Mouse (Mus musculus): ENCODE data around the gene Olfr310. TPM values are rescaled to one million over a fixed set of nuclear protein-coding genes. Genes with fewer than 3 reads are reported as not detected.

Olfr310 gene
- not detected in 2 replicates for polyA plus RNA-seq (2015; fragmentation: Nextera tagmentation; extraction: Ambion mirVana)

DNA sequence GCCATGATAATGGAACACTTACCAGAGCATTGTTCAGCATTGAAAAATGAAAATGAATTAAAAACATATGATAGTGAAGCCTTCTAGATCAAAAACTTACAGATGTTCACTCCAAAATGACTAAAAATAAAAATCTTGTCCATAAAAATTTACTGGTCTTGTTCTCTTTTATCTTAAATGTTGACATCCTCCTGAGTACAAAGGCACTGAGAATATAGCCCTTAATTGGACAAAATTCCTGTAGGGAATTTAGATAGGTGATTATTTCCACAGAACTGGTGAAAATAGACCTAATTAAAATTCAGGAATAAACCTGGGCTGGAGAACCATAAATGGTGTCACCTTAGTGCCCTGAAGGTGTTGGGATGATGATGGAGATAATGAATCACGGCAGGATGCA is at the start of gene Olfr310:
Gene Olfr310, minus strand, starts transcription at position 101 of the 400 bp plus-strand sequence.

DNA sequence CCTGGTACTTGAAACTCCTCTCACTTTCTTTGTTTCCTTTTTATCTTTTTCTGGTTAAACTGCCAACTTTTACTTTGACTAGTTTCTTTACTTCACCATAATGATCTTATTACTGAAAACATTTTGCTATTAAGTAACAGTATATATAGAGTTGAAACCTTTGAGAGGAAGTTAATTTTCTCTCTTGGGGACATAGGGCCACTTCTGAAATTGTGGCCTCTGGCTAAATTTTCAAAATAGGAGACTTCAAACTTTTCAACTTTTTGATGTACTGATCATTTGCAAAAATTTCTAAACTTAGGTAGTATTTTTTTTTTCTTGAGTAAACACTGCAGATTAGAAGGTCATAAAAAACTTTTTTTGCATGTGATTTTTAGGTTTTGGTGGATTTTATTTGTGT is 48.6 kb upstream of the Olfr310 start, which contains the start of gene Olfr308:
Gene Olfr308, minus strand, starts transcription at position 101 of the 400 bp plus-strand sequence.

DNA sequence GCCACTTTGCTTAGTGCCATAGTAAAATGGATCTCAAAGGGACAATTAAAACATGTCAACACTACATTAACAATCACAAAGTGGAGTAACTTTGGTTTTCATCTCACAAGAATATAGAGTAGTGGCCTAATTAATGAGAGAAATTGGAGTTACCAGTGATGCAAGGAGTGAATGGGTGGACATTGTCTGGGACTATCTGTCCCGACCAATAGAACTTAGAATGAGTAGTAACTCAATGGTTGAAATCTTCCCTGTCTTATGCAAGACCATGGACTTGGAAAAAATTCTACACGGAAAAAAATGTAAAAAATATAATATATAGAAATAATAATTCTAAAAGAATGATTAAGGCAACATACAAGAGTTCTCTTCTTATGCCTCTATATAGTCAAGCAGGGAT is 36.6 kb upstream of the Olfr310 start, which contains the start of gene Olfr309:
Gene Olfr309, minus strand, starts transcription at position 101 of the 400 bp plus-strand sequence.

DNA sequence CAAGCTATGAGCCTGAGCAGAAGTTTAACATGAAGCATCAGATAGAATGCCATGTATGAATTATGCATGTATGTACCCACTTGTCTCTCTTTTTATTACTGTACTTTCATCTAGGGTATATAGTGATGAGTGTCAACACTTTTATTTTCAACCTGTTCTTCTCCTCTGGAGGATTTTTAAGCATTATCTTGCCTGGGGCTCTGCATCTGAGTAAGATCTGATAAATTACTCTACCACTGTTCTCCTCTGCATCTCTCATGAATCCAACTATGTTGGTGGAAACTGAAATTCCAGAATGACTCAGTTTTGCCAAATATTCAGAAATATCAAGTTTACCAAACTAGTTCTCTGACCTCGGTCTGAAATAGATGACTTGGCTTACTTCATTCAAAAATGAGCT is 30.8 kb downstream of the Olfr310 start, which contains the start of gene Vmn2r76:
Gene Vmn2r76, minus strand, starts transcription at position 101 of the 400 bp plus-strand sequence.

Small RNAs within 50 kb of the gene (microRNA-seq; reads per million reads assigned to microRNA genes)
- gene Gm23192 = not detected

Other genes with a start within 250 kb of the Olfr310 start
- gene Vmn2r75, start 105.4 kb downstream of the Olfr310 start, polyA plus RNA-seq (2015; fragmentation: Nextera tagmentation; extraction: Ambion mirVana) = not detected in 2 replicates
- not detected in 2 replicates for gene Vmn2r76, start 30.9 kb downstream of the Olfr310 start, polyA plus RNA-seq (2015; fragmentation: Nextera tagmentation; extraction: Ambion mirVana)
- not detected in 2 replicates for gene Olfr309, start 36.5 kb upstream of the Olfr310 start, polyA plus RNA-seq (2015; fragmentation: Nextera tagmentation; extraction: Ambion mirVana)
- gene Olfr308, start 48.5 kb upstream of the Olfr310 start, polyA plus RNA-seq (2015; fragmentation: Nextera tagmentation; extraction: Ambion mirVana) = not detected in 2 replicates
- not detected in 2 replicates for gene Olfr307, start 60.4 kb upstream of the Olfr310 start, polyA plus RNA-seq (2015; fragmentation: Nextera tagmentation; extraction: Ambion mirVana)
- gene Olfr305, start 89.8 kb upstream of the Olfr310 start, polyA plus RNA-seq (2015; fragmentation: Nextera tagmentation; extraction: Ambion mirVana) = not detected in 2 replicates
- gene Olfr304, start 109.5 kb upstream of the Olfr310 start, polyA plus RNA-seq (2015; fragmentation: Nextera tagmentation; extraction: Ambion mirVana) = not detected in 2 replicates
- not detected in 2 replicates for gene Olfr303, start 120.6 kb upstream of the Olfr310 start, polyA plus RNA-seq (2015; fragmentation: Nextera tagmentation; extraction: Ambion mirVana)
- gene Olfr301, start 126.7 kb upstream of the Olfr310 start, polyA plus RNA-seq (2015; fragmentation: Nextera tagmentation; extraction: Ambion mirVana) = not detected in 2 replicates
- gene Olfr299, start 182.7 kb upstream of the Olfr310 start, polyA plus RNA-seq (2015; fragmentation: Nextera tagmentation; extraction: Ambion mirVana) = not detected in 2 replicates
- not detected in 2 replicates for gene Olfr298, start 215.3 kb upstream of the Olfr310 start, polyA plus RNA-seq (2015; fragmentation: Nextera tagmentation; extraction: Ambion mirVana)
- not detected in 2 replicates for gene Olfr297, start 242.8 kb upstream of the Olfr310 start, polyA plus RNA-seq (2015; fragmentation: Nextera tagmentation; extraction: Ambion mirVana)